Mouse (Mus musculus) limb, embryonic 14.5 days (tissue): Measurements from ENCODE around the gene 1810024B03Rik. TPM values are rescaled to one million over a fixed set of nuclear protein-coding genes. Genes with fewer than 3 reads are reported as not detected.

Source experiments
- ATAC-seq: fragments of 200-750 bp; cut with Nextera tagmentation; 2 replicates; pipeline ENCODE4 v1.8.0; 2017; ENCODE audit warnings: low read depth, moderate number of reproducible peaks, moderate TSS enrichment; ENCODE audit not compliant: low FRiP score
- DNase-seq: peaks from one replicate; pipeline ENCODE4 v3.0.0-alpha.2; 2015; ENCODE audit warnings: low spot score
- H3K27ac ChIP-seq: fragments of 300-500 bp; sonication (generic); replicated peaks from 2 replicates; pipeline ENCODE4 v1.5.1; 2014; ENCODE audit warnings: low read depth, mild to moderate bottlenecking, low read length, moderate library complexity, mixed read lengths
- H3K27me3 ChIP-seq: fragments of 300-500 bp; sonication (generic); 2 replicates; pipeline ENCODE4 v1.6.1; 2014; ENCODE audit warnings: low read length, mixed read lengths; ENCODE audit not compliant: control insufficient read depth, insufficient read depth
- H3K36me3 ChIP-seq: fragments of 300-500 bp; sonication (generic); 2 replicates; pipeline ENCODE4 v1.6.1; 2014; ENCODE audit warnings: mild to moderate bottlenecking, low read length, moderate library complexity, mixed read lengths; ENCODE audit not compliant: control insufficient read depth, insufficient read depth
- H3K4me1 ChIP-seq: fragments of 300-500 bp; sonication (generic); 2 replicates; pipeline ENCODE4 v1.6.1; 2014; ENCODE audit warnings: antibody characterized with exemption, low read length, mixed read lengths; ENCODE audit not compliant: control insufficient read depth, insufficient read depth
- H3K4me2 ChIP-seq: fragments of 300-500 bp; sonication (generic); replicated peaks from 2 replicates; pipeline ENCODE4 v1.6.1; 2014; ENCODE audit warnings: low read depth, mild to moderate bottlenecking, low read length, moderate library complexity; ENCODE audit not compliant: severe bottlenecking
- H3K4me3 ChIP-seq: fragments of 300-500 bp; sonication (generic); replicated peaks from 2 replicates; pipeline ENCODE4 v1.5.1; 2014; ENCODE audit warnings: low read length
- H3K9ac ChIP-seq: fragments of 300-500 bp; sonication (generic); 2 replicates; pipeline ENCODE4 v1.6.1; 2014; ENCODE audit warnings: mild to moderate bottlenecking, low read depth, low read length, moderate library complexity; ENCODE audit not compliant: severe bottlenecking
- H3K9me3 ChIP-seq: fragments of 300-500 bp; sonication (generic); 2 replicates; pipeline ENCODE4 v1.6.1; 2016; ENCODE audit warnings: low read length; ENCODE audit not compliant: control insufficient read depth
- POLR2A ChIP-seq: fragments of 200-500 bp; IDR thresholded peaks from 2 replicates; pipeline ENCODE4 v1.8.0; 2012; ENCODE audit warnings: inconsistent platforms, mild to moderate bottlenecking, moderate library complexity, borderline replicate concordance; ENCODE audit not compliant: insufficient read depth, insufficient read length; ENCODE audit errors: extremely low read depth
- WGBS: fragments of 180-500 bp; shearing (Covaris S2); extraction: QIAGEN DNeasy Blood & Tissue Kit; methylation state at CpG from one replicate; pipeline ENCODE4 v1.1.7; 2014; 5-methylcytosine and 5-hydroxymethylcytosine counted together
- polyA plus RNA-seq, 2 experiments: library from polyadenylated mRNA; depleted of rRNA in 1 of 2; stranded (reverse) in 1 of 2; unstranded in 1 of 2; fragments of >200 nt; fragmentation: Nextera tagmentation in 1 of 2; extraction: Ambion mirVana in 1 of 2; gene quantifications; 2 replicates each; pipeline versions ENCODE4 v1.2.1 to v1.2.3; 2012 to 2014

Gene 1810024B03Rik
- polyA plus RNA-seq, 2 experiments, result 1.6 to 2.4 TPM

DNA sequence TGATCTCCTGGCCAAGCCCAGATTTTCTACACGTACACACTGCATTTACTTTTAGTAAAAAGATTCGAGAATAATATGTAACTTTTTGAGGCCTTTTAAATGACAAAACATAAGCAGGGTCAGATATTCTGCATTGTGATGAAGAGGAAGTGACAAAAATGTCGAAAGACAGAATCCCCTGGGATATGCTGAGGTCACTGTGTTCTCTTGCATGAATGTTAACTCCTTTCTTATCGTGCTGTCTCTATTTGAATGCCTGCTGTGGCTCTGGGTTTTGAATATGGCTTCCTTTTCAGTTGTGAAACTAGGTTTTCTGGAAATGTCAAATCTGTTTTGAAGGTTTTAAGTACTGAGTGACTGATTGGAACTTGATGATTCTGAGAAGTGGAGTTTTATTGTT, 42.4 kb downstream of the 1810024B03Rik start:
- Histone ChIP-seq H3K9ac (no peak overlapping the region), H3K4me3 (no peak overlapping the region), H3K4me2 (no peak overlapping the region), H3K9me3 (no peaks in the 10 kb centered on the region), H3K4me1 (no peaks in the 10 kb centered on the region), H3K36me3 (no peaks in the 10 kb centered on the region), H3K27ac (no peak overlapping the region), H3K27me3 (no peaks in the 10 kb centered on the region)
- no peak for TF ChIP-seq POLR2A
- no peak for ATAC-seq
- no peak for DNase-seq
- WGBS, result 51% methylated on average over 4 of the region's 4 CpGs

DNA sequence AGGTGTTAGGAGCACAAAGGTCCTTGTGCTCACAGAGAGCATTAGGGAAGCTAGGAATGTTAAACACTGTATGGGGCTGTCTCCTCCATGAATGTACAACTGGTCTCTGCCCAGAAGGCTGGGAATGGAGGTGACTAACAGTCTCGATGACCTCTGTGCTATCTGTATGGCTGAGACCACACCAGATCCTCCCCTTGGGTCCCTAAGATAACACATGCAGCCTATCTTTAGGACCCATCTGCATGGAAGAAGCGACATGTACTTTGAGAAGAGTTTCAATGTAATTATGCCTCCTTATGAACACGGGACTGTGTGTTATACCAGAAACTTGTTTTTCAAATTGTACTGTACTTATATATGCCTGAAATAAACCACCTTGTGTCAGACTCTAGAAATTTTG, 62.4 kb downstream of the 1810024B03Rik start:
- no peak for TF ChIP-seq POLR2A
- no peak overlapping the region for H3K4me2 ChIP-seq
- no peaks in the 10 kb centered on the region for H3K27me3 ChIP-seq
- ATAC-seq (no peak), DNase-seq (no peak)
- no peak overlapping the region for H3K4me3 ChIP-seq
- H3K27ac ChIP-seq, result no peak overlapping the region
- H3K36me3 ChIP-seq, result peaks cover 8% of the 10 kb centered on the region; the same call in 1 of the 2 replicates
- H3K4me1 ChIP-seq, result peaks cover 6% of the 10 kb centered on the region
- H3K9me3 ChIP-seq, result no peaks in the 10 kb centered on the region
- WGBS, result 75% methylated on average over 3 of the region's 3 CpGs
- no peak overlapping the region for H3K9ac ChIP-seq

DNA sequence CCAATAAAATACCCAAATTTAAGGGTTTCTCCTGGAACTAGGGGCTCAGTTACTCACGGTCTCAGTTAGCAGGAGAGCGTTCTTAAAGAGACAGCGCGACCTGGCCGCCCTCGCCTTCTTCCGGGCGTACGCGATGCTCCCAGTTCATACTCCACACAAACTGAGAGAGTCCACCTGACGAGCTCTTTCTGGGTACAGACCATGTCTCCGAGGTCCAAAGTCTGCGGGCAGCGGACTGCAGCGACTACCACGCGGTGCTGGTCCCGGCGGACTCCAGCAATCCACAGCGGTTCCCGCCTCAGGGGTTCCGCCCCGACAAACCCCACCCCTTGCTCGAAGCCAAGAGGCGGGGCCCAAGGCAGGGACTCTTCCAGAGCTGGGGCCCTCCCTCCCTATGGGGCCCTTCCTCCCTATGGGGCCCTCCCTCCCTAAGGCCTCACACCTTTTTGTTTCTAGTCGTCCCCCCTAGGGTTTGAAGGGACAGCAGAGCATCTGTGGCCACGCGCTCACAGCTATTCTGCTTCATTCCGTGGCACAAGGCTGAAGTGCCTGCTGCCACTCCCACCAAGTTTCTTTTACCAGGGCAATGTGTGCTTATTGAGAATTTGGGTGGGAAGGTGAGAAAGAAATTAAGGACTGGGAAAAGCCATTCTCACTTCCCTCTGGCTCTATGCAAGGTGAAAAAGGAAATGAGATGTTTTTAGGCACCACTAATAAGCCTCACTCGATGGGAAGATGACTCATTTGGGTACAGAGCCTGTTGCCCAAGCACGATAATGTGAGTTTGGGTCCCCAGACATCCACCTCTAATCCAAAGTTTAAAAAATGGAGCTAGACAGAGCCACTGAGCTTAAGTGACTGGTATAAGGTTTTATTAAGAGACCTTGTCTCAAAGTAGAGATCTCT, 64.7 kb downstream of the 1810024B03Rik start, which contains the start of gene Itpripl1:
Gene Itpripl1 (minus strand): TSS at position 285 of the 906 bp plus-strand sequence.
- peak within 1 kb of the TSS; percentile 62 for H3K9ac ChIP-seq
- no peaks in the 10 kb centered on the region for H3K9me3 ChIP-seq
- H3K36me3 ChIP-seq, result peaks cover 16% of the 10 kb centered on the region; the same call in 1 of the 2 replicates
- H3K4me1 ChIP-seq, result peaks cover 6% of the 10 kb centered on the region
- H3K27me3 ChIP-seq, result no peaks in the 10 kb centered on the region
- H3K4me3 ChIP-seq, result peak within 1 kb of the TSS; percentile 54
- DNase-seq, result peak; percentile 65
- TF ChIP-seq POLR2A, result 0 out of 2 replicates have a peak, but pooled peaks have one; percentile 50
- no peak within 1 kb of the TSS for H3K27ac ChIP-seq
- 4% methylated on average over 31 of the region's 31 CpGs for WGBS
- ATAC-seq, result peak; percentile 86
- H3K4me2 ChIP-seq, result peak within 1 kb of the TSS; percentile 59

DNA sequence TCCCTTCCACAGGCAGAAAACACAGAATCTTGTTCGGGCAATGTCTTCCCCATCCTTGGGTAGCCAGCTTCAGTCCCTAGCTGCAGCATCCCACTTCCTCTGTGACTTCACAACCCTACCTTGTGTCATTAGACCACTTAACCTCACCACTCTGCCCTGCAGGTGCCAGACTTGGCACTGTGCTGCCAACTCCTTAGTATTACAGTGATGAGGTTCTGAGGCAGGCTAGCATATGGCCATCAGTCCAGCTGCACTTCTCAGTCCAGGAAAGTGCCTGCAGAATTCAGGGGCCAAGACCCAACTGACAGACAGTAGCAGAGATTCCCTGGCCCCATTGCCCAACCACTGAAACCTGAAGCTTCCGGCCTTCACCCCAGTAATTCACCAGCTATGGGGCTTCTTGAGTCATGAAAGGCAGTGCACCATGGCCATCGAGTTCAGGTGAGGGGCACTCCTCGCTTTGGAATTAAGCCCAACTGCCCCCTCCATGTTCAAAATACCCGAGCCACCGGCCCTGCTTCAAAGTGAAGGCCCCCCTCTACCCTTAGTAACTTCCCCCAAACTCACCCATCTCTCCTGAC, 65.4 kb downstream of the 1810024B03Rik start:
- Histone ChIP-seq H3K9me3 (no peaks in the 10 kb centered on the region), H3K9ac (peak overlapping the region; percentile 62), H3K36me3 (peaks cover 16% of the 10 kb centered on the region; the same call in 1 of the 2 replicates), H3K4me1 (peaks cover 6% of the 10 kb centered on the region), H3K27ac (no peak overlapping the region), H3K27me3 (no peaks in the 10 kb centered on the region), H3K4me3 (peak overlapping the region; percentile 54), H3K4me2 (peak overlapping the region; percentile 59)
- WGBS, result 15% methylated on average over 6 of the region's 6 CpGs
- ATAC-seq (no peak), DNase-seq (no peak)
- TF ChIP-seq POLR2A, result no peak

DNA sequence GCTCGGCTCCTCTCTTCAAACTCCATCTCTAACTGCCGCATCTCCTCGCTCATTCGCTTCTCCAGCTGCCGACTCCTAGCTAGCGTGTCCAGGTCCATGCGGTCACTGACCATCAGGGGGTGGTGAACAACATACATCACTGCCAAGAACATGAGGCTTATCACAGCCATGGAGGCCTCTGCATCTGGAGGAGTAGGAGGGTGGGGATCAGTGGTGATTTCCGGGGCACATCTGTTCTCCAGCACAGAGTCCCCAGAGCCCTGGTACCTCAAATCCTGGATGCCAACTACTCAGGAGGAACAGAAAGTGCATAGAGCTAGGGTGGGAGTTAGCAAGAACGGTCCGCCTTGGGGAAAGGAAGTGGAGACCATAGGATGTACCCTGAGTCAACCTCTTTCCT, 66.0 kb downstream of the 1810024B03Rik start:
- no peak overlapping the region for H3K27ac ChIP-seq
- TF ChIP-seq POLR2A, result no peak

More for the DNA sequence above, 66.0 kb downstream of the 1810024B03Rik start:
- ATAC-seq (no peak), DNase-seq (no peak)
- peaks cover 16% of the 10 kb centered on the region; the same call in 1 of the 2 replicates for H3K36me3 ChIP-seq
- H3K27me3 ChIP-seq, result no peaks in the 10 kb centered on the region
- H3K4me3 ChIP-seq, result peak overlapping the region; percentile 54; the same call in 1 of the 2 replicates
- peak overlapping the region; percentile 59 for H3K4me2 ChIP-seq
- 84% methylated on average over 10 of the region's 10 CpGs for WGBS
- no peak overlapping the region for H3K9ac ChIP-seq
- H3K4me1 ChIP-seq, result peaks cover 10% of the 10 kb centered on the region
- H3K9me3 ChIP-seq, result no peaks in the 10 kb centered on the region
